Mouse (Mus musculus): ENCODE measurements around the gene Brinp2. TPM values are rescaled to one million over a fixed set of nuclear protein-coding genes. Genes with fewer than 3 reads are reported as not detected.

Brinp2 gene
- total and polyA plus RNA-seq, 3 experiments: 0.03 TPM; not detected in 2

DNA sequence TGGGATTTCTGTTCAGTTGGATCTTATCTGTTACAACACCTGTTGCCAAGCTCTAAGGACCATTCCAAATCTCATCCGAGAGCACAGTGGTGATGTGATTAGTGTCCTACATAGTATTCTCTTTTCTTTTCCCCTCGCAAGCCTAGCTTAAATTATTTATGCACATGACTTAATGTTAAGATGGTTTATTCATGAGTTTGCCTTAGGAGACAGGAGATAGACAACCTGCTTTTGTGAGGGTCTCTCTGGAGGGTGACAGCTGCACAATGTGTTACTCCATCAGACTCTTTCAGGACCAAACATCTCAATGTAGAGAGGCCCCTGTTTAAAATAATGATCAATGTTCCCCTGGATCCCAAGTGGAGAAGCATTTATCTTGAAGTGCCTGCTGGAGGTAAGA lies 27.3 kb downstream of the Brinp2 start:
- no peaks in the 10 kb centered on the region for H3K27me3 ChIP-seq (ENCODE audit: control insufficient read depth in 1 of 2, insufficient read depth in 2 of 2, low read length in 2 of 2)
- H3K79me2 ChIP-seq (ENCODE audit: control insufficient read depth, insufficient read depth, low read length, poor library complexity): no peaks in the 10 kb centered on the region
- DNase-seq (ENCODE audit: low read depth, low spot score): no peak
- no peaks in the 10 kb centered on the region for H3K4me1 ChIP-seq (ENCODE audit: control insufficient read depth in 1 of 2, insufficient read depth in 2 of 2, low read length in 2 of 2)
- no peaks in the 10 kb centered on the region for H3K9me3 ChIP-seq (replicated peaks; ENCODE audit: insufficient read depth, low read length)
- H3K9ac ChIP-seq (ENCODE audit: control insufficient read depth, low read depth, low read length, poor library complexity, severe bottlenecking): no peak overlapping the region
- H3K27ac ChIP-seq (ENCODE audit: control insufficient read depth, low read depth, low read length): no peak overlapping the region
- TF ChIP-seq GATA1 (IDR thresholded peaks at IDR 0.05; ENCODE audit: low read depth, low read length) (no peak), JUND (IDR thresholded peaks at IDR 0.05; ENCODE audit: low read depth, low read length) (no peak), MAX (IDR thresholded peaks at IDR 0.05; ENCODE audit: low read length) (no peak), MYC (IDR thresholded peaks at IDR 0.05; ENCODE audit: low read depth, low read length) (no peak), CHD2 (IDR thresholded peaks at IDR 0.05; ENCODE audit: low read length) (no peak), ZKSCAN1 (IDR thresholded peaks at IDR 0.05; ENCODE audit: low read depth, low read length) (no peak), USF1 (IDR thresholded peaks at IDR 0.05; ENCODE audit: low read depth, low read length) (no peak), TCF12 (IDR thresholded peaks at IDR 0.05; ENCODE audit: low read depth, low read length) (no peak), POLR2AphosphoS2 (IDR thresholded peaks at IDR 0.05; ENCODE audit: low read length) (no peak), TBP (IDR thresholded peaks at IDR 0.05; ENCODE audit: low read depth, low read length) (no peak), TAL1 (IDR thresholded peaks at IDR 0.05; ENCODE audit: low read length) (no peak), ZMIZ1 (IDR thresholded peaks at IDR 0.05; ENCODE audit: low read depth, low read length) (no peak), E2F4 (IDR thresholded peaks at IDR 0.05; ENCODE audit: borderline replicate concordance, low read depth, low read length) (no peak), MYB (IDR thresholded peaks at IDR 0.05; ENCODE audit: low read depth, low read length) (no peak), NELFE (IDR thresholded peaks at IDR 0.05; ENCODE audit: low read depth, low read length) (no peak), BHLHE40 (IDR thresholded peaks at IDR 0.05; ENCODE audit: borderline replicate concordance, low read depth, low read length) (no peak), MAZ (IDR thresholded peaks at IDR 0.05; ENCODE audit: low read depth, low read length) (no peak), NRF1 (IDR thresholded peaks at IDR 0.05; ENCODE audit: insufficient read depth, low read depth, low read length, poor library complexity, severe bottlenecking) (no peak), CHD1 (IDR thresholded peaks at IDR 0.05; ENCODE audit: low read depth, low read length) (no peak), ELF1 (IDR thresholded peaks at IDR 0.05; ENCODE audit: low read depth, low read length) (no peak)
- no peak overlapping the region for H3K4me3 ChIP-seq (ENCODE audit: control insufficient read depth in 1 of 2, insufficient read depth in 1 of 2, low read depth in 2 of 2, low read length in 2 of 2)
- no peaks in the 10 kb centered on the region for H3K36me3 ChIP-seq (ENCODE audit: control insufficient read depth in 1 of 2, insufficient read depth in 2 of 2, low read length in 2 of 2)

DNA sequence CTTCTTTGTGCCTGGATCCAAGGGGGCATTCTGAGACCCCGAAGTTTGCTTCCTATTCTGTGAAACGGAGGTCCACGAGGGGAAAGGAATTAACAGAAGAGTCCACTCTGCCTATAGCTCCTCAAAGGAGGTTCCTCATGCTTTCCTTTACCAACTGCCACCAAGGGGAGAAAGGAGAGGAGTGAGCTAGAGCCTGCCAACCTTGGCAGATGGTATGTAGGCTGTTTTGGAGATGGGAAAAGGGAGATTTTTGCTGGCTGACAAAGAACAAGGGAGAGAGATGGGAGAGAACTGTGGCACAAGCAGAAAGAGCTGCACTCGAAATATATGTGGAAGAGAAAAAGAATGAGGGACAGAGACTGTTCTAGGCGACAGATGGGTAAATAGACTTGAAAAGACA lies 28.0 kb downstream of the Brinp2 start:
- H3K9me3 ChIP-seq (replicated peaks; ENCODE audit: insufficient read depth, low read length): no peaks in the 10 kb centered on the region
- H3K4me1 ChIP-seq (ENCODE audit: control insufficient read depth in 1 of 2, insufficient read depth in 2 of 2, low read length in 2 of 2): no peaks in the 10 kb centered on the region
- 0 out of 4 replicates have a peak, but pooled peaks cover 0 to 1% of the 10 kb centered on the region in 2 experiments for H3K27me3 ChIP-seq (ENCODE audit: control insufficient read depth in 1 of 2, insufficient read depth in 2 of 2, low read length in 2 of 2)
- no peak for DNase-seq (ENCODE audit: low read depth, low spot score)
- no peaks in the 10 kb centered on the region for H3K79me2 ChIP-seq (ENCODE audit: control insufficient read depth, insufficient read depth, low read length, poor library complexity)
- H3K9ac ChIP-seq (ENCODE audit: control insufficient read depth, low read depth, low read length, poor library complexity, severe bottlenecking): no peak overlapping the region
- no peak for TF ChIP-seq POLR2AphosphoS2 (IDR thresholded peaks at IDR 0.05; ENCODE audit: low read length)
- TF ChIP-seq CTCF (IDR thresholded peaks at IDR 0.05 in 2 of 3, conservative IDR thresholded peaks at IDR 0.05 in 1 of 3; ENCODE audit: control insufficient read depth in 1 of 3, insufficient read depth in 1 of 3, low read depth in 2 of 3, low read length in 3 of 3, poor library complexity in 1 of 3, severe bottlenecking in 1 of 3): no peak
- no peak for TF ChIP-seq GATA1 (IDR thresholded peaks at IDR 0.05; ENCODE audit: low read depth, low read length)
- TF ChIP-seq TCF12 (IDR thresholded peaks at IDR 0.05; ENCODE audit: low read depth, low read length): no peak
- TF ChIP-seq ZC3H11A (IDR thresholded peaks at IDR 0.05; ENCODE audit: low read depth, low read length): no peak
- no peak for TF ChIP-seq MAX (IDR thresholded peaks at IDR 0.05; ENCODE audit: low read length)
- TF ChIP-seq SIN3A (IDR thresholded peaks at IDR 0.05; ENCODE audit: low read length): no peak
- TF ChIP-seq NRF1 (IDR thresholded peaks at IDR 0.05; ENCODE audit: insufficient read depth, low read depth, low read length, poor library complexity, severe bottlenecking): no peak
- TF ChIP-seq MYC (IDR thresholded peaks at IDR 0.05; ENCODE audit: low read depth, low read length): no peak
- TF ChIP-seq SMC3 (IDR thresholded peaks at IDR 0.05; ENCODE audit: low read depth, low read length): no peak
- H3K27ac ChIP-seq (ENCODE audit: control insufficient read depth, low read depth, low read length): no peak overlapping the region
- H3K36me3 ChIP-seq (ENCODE audit: control insufficient read depth in 1 of 2, insufficient read depth in 2 of 2, low read length in 2 of 2): no peaks in the 10 kb centered on the region
- H3K4me3 ChIP-seq (ENCODE audit: control insufficient read depth in 1 of 2, insufficient read depth in 1 of 2, low read depth in 2 of 2, low read length in 2 of 2): no peak overlapping the region
